Mouse (Mus musculus) right cerebral cortex, postnatal 10 days (tissue): ENCODE results near the gene Sdsl.
A peak's percentile ranks its signal among the peaks of the same experiment; 100 is the strongest.
"Not testable (repeated sequence)": the region's sequence is repeated elsewhere in the genome, so short reads cannot be mapped to it uniquely, and the experiment has no call there.

ENCODE experiments used
- DNase-seq, 2 experiments: peaks; one replicate each; pipeline ENCODE4 v3.0.0; 2021; ENCODE audit warnings: low spot score in 2 of 2

The Sdsl gene

DNA sequence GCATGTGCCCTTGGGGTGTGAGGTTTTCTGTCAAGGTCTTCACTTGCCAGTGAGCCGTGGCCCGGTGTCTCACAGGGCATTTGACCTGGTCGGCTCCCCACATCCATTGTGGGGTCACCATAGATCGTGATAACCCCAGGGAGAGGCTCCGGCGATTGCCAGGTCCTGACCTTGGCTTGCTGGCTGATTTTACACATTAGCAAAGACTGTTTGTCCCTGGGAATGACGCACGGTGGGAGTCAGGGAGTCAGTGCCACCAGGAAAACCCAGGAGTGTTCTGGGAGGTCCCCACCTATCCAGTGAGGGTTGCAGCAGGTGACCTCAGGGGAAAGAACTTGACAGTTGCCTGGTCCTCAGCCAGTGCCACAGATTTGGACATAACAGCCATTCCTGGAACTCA is at the start of gene Sdsl:
Gene Sdsl (minus strand): TSS at position 41 of the 400 bp plus-strand sequence.
- no peak for DNase-seq

DNA sequence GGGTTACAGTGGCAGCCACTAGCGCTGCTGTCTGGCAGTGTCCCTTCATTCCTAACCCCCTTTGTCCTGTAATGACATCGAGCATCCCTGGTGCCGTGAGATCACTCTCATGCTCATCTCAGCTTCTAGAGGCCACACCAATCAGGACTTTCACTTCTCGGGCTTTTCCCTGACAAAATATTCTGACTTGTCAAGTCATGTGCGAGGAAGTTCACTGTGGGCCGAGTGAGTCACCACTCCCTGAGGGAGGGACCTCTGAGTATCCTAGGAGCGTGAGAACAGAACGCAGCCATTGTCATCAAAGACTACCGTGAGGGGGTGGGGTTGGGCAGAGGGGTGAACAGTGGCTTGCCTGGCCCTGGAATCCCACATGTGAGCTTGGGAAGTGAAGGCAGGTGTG is 44.9 kb upstream of the Sdsl start:
- no peak for DNase-seq

DNA sequence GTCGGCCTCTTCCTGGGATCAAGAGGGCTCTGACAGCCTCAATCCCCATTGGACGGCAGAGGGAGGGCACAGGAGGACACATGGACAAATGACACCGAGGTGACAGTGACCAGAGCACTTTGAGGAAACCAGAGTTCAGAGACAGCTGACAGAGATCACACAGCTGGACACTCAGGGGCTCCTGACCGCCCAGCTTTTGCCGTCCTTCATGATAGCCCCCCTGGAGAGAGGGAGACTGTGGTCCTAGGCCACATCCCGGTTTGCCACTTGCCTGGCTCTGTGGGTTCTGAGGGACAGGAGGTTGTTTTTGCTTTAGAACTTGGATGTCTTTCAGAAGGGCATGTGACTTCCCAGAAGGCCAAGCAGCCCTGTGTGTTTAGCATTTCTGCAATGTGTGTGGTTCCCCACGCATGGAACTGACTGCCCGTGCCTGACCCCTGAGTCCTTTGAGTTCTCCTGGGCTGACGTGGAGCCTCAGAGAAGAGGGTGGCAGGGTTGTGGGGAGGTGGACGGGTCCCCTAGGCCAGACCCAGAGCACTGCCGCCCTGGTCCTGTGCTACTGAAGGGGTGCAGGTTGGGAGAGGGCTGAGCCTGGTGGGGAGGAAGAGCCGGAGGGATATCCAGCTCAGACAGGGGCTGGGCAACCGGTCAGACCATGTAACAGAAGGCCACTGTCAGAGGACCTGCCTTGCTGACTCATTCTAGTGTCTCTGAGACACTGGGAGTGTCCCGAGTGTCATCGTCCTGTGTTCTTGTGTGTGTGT is 43.8 kb upstream of the Sdsl start:
- no peak for DNase-seq

DNA sequence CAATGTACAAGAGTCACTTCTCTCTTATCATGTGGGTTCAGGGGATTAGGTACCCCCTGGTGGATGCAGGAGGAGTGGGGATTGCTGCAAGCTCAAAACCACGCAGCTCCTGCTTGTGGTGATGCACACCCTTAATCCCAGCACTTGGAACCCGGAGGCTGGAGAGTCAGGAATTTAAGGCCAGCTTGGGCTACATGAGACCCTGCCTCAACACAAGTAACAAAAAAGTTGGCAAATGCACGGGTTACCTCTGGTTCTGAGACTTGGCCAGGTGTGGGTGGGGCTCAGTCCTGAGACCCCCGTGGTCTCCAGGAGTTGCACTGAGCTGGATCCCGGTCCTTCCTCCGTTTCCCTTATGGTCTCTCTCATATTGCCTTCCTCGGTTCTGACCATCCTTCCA is 42.8 kb upstream of the Sdsl start:
- no peak for DNase-seq

DNA sequence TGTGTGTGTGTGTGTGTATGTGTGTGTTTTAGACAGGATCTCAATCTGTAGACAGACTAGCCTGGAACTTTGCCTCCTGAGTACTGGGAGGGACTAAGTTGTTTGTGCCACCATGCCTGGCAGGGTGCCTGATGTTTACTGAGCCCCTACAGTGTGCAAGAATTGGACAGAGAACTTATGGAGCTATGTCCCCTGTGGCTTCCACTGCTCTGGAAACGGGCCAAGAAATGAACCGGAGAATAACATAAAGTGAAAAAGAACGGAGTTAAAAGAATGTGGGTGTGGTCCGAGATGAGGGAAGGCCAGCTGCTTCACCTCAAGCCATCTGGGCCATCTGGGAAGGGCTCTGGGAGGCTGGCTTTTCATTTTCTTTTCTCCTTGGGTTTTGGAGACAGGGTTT is 42.1 kb upstream of the Sdsl start:
- peak in 1 of 2 experiments; percentile 42 for DNase-seq

DNA sequence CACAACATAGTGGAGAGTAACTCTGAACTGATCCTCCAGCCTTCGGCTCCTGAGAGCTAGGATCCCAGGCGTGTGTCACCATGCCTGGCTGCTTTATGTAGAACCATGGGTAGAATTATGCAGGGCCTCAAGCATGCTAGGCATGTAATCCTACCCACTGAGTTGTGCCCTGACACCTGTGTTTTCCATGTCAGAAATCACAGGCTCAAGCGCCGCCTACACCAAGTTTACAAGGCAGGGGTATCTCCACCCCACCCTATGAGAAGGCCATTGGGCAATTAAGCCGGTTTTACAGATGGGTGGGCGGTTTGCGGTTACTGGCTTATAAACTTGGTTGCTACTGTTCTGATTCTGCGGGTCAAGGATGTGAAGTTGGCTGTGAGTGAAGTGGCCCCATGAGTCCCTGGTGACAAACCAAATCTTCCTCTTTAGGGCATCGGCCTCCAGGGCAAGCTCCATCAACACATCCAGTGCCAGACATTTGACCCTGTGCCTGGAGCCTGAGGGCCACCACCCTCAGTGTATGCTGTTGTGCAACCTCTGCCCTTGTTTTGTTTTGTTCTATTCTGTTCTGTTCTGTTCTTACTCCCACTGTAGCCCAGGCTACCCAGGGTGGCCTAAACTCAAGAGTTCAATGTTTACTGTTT is 41.5 kb upstream of the Sdsl start:
- no peak for DNase-seq

DNA sequence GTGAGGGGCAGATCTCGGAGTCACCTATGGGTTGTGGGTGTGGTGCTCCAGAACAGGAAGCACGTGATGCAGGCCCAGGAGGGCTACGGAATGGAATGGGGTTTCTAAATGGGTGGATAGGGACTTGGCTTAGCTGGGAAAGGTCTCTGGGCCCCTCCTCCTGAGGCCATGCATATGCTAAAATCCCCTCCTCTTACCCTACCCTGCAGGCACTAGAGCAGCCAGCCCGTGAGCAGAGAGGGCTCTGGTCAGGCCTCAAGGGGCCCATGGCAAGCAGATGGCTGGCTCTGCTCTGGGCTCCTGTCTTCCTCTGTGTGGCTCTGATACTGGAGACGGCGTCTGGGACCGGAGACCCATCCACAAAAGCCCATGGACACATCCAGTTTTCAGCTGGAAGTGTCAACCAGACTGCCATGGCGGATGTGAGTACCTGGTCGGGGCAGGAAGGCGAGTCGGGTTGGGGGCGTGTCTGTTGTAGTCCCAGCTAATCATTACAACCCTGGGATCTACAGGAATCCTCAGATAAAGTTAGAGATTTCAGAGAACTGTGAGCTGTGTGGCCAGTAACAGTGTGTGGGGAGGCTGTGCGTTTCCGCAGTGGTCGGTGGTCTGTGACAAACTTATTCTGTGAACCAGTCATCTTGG is 40.4 kb upstream of the Sdsl start:
- no peak for DNase-seq

DNA sequence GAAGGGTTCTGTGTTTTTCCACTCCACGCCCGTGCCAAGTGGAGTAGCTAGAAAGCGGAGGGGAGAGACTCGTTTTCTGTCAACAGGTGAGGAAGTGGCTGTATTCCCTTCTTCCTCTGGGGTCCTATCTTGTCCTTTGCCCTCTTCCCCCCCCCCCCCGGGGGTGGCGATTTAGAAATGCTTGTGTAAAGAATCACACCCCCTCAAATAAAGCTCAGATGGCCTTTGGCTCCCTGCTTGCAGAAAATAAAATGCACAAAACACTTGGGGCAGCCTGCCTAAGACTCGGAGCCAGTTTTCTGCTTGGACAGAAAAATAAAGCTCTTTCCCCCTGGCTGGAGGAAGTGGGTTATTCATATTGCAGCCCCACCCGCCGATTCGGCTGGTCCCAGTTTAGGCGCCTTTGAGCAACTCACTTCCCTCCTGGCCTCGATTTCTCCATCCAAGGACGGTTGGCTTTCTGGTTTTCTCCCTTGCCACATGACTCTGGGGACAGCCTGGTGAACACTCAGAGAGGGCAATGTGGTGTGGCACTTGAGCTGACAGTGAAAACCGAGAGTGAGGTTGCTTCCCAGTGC is 39.1 kb upstream of the Sdsl start:
- DNase-seq, result no peak

DNA sequence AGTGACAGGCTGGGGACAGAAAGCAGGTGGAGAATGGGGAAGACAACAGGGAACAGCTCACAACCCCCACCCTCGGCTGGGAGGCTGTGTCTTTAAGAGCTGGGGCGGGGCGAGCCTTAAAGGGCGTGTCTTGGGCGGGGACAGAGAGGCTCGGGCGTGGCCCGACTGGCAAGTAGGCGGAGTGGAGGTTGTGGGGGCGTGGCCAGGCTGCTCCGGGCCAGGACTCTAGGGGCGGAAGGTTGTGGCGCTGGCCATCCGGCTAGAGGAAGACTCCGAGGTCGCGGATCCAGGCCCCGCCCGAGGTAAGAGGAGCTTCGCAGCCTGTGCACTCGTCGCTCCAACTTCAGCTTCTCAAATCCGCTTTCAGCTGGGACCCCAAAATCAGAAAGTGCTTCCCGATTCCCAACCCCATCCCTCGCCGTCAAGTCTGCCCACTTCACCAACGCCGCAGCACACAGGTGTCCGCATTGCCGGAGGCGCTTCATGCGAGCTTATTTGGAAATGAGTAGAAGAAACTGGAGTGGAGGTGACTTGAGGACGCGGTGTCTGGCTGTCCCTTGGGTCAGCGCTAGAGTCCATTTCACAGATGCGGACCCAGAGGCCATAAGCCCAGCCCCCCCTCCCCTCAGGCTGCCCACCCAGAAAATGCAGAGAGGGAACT is 38.5 kb upstream of the Sdsl start, which contains the start of gene Slc8b1:
Gene Slc8b1 (plus strand): TSS at position 187 of the 661 bp plus-strand sequence.
- DNase-seq, result peak; percentile 91

DNA sequence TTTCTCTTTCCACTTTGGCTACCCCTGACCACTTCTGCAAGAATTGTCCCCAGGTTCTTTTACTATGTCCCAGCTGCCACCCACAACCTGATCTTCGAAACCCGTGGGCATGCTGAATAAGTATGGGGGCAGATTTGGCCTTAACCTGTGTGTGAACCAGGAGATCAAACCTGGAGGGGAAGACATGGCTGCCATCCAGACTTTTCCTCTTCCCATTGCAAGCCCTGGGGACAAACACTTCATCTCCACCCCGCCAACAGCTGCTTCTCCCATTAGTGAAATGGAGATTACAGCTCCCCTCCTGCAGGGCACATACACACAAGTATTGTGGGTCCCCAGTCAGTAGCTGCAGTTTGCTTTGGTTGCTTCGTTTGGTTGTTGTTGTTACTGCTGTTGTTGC is 34.7 kb upstream of the Sdsl start:
- no peak for DNase-seq

DNA sequence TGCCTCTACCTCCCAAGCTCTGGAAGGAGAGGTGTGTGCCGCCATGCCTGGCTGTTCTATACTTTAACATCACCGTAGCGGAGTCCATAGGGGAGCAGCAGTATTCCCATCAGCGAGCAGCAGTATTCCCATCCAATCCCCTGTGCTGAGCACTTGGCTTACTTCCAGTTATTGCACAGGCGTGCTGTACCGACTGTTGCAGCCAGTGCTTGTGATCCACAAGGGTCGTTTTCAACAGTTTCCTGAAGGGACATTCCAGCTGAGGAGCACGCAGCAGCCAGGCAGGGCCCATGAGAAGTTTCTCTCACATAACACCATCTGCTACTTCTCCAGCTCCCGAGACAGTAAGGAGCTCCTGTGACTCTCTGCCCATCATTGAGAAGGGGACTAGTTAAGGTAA is 33.9 kb upstream of the Sdsl start:
- no peak for DNase-seq

DNA sequence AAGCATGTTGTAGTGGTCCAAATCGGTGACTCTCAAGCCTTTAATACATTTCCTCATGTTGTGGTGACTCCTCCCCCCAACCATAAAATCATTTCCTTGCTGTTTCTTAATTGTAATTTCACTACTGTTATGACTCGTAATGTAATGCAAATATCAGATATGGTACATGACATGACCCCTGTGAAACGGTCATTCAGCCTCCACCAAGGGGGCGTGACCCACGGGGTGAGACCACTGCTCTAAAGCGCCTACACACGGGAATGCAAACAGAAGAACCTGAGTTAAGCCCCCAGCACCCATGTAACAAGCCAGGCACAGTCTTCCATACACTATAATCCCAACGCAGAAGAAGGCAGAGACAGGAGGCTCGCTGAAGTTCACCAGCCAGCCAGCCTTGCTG is 33.2 kb upstream of the Sdsl start:
- no peak for DNase-seq

DNA sequence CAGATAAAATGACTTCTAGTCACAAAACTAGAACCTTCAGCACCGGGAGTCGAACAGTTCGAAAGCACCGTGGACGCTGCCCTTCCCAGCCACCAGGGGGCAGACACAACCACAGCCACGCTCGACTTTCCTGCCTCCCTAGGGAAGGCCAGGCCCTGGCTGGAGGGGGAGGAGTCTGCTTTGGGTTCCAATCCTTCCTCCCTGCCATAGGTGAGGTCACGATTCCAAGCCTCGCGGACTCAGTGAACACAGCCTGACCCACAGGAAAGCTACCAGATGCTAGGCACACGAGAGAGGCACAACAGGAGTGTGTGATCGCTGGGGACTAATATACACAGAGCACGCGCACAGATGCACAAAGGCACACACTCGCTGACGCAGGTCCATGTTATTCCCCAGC is 32.8 kb upstream of the Sdsl start:
- DNase-seq, result peak in 1 of 2 experiments; percentile 77

DNA sequence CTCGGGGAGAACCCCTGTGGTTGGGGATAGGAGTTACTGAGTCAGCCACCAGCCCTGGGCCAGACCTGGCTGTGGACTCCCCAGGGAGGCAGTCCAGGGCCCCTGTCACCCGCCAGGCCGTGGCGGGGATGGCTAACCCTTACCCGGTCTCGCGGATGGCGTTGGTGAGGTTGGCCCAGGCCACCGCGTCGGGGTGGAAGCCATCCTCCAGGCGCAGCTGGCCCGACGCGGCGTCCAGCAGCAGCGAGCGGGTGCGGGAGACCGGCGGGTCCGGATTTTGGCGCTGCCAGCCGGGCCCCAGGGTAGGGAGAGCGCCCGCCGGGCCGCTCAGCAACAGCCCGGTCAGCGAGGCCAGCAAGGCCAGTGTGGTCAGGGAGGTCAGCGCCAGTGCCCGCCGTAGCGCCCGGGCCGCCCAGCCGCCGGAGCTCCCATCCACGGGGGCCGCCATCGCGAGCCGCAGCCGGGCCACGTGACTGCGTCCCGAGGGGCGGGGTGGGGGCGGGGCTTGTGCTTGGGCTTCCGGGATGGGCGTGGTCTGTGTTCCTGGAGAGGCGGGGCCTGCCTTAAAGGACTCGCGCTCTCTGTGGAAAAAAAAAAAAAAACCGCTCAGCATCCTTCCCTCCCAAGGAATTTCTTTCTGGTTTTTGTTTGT is 30.7 kb upstream of the Sdsl start, which contains the start of gene Plbd2:
Gene Plbd2 (minus strand): TSS at position 482 of the 652 bp plus-strand sequence.
- peak; percentile 89 to 90 for DNase-seq

DNA sequence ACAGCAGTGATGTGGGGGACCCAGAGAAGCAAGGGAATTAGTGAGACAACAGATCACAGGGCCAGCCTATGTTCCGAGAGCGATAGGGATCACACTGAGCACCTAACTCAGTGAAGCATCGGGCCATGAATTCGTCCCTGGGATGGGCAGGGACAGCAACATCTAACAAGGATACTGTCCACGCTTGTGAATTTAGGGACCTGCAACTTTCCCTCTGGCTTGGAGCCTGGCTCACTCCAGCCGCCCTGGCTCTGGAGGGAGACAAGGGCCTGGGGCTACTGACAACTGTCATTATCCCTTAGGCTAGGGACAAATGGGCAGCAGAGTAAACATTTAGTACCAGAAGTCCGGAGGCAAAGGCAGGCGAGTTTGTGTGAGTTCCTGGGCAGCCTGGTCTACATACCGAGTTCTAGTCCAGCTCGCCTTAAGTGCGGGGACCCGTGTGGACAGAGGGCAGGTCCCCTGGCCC is 30.1 kb upstream of the Sdsl start:
- DNase-seq, result no peak

DNA sequence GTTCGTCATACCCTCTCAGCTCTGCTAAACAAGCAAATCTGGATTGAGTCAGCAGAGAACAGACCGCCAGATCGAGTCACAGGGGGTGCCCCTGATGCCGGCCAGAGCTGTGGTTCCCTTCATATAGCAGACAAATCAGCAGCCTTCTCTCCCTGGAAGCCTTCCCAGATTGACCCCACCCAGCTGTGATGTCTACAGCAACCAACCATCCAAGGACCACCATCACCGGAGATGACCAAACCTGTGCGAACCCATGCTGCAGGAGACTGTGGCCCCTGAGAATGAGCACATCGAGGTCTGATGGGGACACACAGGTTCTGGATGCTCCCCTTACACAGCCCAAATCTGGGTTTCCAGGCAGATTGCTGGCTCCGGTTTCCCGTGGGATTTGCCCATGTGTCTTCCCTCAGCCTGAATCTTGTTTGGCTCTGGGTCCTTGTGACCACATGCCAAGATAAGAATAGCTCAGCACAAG is 29.6 kb upstream of the Sdsl start:
- DNase-seq, result peak; percentile 76 to 84

DNA sequence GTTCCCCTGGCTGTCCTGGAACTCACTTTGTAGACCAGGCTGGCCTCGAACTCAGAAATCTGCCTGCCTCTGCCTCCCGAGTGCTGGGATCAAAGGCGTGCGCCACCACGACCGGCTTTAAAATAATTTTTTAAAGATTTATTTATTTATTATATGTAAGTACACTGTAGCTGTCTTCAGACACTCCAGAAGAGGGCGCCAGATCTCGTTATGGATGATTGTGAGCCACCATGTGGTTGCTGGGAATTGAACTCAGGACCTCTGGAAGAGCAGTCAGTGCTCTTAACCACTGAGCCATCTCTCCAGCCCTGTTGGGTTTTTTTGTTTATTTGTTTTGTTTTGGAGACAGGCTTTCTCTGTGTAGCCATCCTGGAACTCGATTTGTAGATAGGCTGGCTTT is 28.0 kb upstream of the Sdsl start:
- DNase-seq, result not testable (repeated sequence)

DNA sequence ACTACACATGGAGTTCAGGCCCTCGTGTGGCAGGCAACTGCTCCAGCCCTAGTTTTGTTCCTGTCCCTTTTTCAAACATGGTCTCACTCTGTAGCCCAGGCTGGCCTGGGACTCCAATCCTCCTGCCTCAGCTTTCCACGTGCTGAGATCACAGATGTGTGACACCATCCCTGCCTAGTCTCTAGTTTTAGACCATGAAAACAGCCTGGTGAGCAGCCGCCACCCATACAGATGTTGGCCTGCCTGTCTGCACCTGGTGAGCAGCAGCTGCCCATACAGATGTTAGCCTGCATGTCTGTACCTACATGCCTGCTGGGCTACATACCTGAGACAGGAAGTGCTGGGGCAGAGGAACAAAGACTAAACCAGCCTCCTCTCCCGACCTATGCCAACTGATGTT is 26.6 kb upstream of the Sdsl start:
- DNase-seq, result no peak

DNA sequence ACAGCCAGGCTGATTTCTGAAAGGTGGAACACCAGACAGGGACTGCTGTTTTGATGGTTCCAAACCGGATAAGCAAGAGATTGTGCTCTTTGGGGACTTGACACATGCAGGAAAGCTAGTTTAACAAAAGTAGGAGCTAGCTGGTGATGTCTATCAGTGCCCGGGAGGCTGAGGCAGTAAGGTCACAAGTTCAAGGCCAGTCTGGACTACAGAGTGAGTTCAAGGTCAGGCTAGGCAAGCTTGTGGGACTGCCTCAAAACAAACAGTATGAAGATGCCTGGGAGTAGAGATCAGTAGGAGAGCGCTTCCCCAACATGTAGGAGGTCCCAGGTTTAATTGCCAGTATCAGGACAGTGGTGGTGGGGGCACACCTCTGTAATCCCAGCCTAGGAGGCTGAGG is 24.5 kb upstream of the Sdsl start:
- no peak for DNase-seq

DNA sequence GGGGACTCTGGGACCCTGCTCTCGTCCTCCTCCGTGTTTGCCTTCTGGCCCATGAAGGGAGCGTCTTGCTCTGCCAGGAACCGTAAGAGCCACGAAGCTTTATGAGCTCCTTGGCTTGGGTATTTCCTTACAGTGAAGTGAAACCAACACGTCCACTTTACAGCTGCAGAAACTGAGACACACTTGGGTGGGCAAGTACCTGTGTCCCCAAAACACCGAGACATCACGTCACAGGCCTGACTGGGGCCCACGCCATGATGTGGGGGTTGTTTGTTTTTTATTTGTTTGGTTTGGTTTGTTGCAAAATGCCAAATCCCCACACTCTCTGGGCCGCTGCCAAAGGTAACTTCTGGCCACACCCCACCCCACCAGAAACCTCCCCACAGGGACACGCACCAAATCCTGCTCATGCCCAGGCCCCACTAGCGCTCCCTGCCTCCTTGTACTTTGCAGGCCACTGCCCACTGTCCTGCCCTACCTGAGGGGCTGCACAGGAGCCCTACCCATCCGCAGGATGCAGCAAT is 23.2 kb upstream of the Sdsl start:
- DNase-seq, result no peak
